Mouse (Mus musculus): ENCODE results near the gene Chchd3. TPM values are rescaled to one million over a fixed set of nuclear protein-coding genes. Genes with fewer than 3 reads are reported as not detected.

Chchd3 gene
- polyA plus RNA-seq, 1 experiment, result 111 TPM

DNA sequence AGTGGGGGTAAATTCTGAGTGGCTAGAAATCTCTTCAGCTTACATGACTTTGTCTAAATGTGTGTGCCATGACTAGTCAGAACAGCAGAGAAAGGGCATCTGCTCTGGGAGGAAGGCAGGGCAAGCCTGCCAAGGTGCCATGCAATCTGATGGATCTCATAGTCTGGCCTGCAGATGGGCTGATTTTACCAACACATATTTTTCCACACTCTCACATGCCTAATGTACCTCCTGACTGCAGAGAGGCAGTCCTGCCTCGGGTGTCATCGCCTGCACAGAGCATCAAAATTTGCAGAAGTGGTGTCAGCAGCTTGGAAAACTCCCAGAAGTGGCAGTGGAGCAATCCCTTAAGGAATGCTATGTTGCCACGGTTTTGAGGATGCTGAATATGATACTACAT, 55.5 kb downstream of the Chchd3 start:
- no peak for DNase-seq (ENCODE audit: extremely low spot score in 1 of 2, low spot score in 1 of 2)

DNA sequence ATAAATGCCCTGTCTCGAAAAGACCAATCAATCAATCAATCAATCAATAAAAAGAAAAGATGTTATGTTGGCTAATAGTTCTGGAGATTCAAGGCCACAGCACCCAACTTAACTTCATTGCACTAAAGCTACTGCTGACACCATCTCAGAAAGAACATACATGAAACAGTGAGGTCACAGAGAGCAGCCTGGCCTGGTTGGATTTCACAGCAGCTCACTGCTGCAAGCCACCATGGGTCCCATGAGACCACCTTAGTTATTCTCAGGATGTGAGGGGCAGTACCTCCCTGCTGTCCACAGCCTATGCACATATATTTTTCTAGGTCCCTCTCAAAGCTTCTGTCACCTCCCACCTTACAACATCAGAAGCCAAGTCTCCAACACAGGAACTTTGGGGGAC, 57.1 kb downstream of the Chchd3 start:
- no peak for DNase-seq (ENCODE audit: extremely low spot score in 1 of 2, low spot score in 1 of 2)

DNA sequence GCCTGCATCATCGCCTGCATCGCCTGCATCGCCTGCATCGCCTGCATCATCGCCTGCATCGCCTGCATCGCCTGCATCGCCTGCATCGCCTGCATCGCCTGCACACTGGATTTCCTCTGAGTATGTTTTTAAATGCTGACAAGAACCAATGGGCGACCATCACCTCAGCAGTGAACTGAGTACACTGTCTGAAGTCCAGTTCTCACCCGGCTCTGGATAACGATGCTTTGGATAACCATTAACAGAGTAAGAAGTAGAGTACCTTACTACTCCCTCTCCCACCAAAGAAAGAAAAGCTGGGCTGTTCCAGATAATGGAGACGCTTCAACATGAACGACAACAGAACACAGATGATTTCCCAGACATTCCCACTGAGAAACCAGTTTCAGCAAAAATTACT, 58.8 kb downstream of the Chchd3 start:
- DNase-seq (ENCODE audit: extremely low spot score in 1 of 2, low spot score in 1 of 2), result no peak

DNA sequence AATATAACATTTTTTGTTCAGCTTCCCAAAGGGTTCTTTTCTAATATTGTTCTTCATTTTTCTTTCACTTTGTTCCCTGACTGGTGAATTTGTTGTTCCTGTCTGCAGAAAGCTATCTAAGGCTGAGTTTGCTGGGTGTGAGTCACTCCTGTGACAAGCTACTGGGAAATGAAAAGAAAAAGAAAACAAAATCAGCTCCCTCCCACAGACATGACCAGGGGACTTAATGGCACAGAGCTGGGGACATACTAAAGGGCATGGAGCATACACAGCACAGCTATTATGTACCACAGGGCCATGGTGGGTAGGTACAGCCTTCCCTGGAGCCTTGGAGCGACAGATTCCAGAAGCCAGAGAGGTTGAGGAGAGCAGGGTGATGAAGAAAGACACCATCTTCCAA, 63.5 kb downstream of the Chchd3 start:
- DNase-seq (ENCODE audit: extremely low spot score in 1 of 2, low spot score in 1 of 2), result peak in 1 of 2 experiments; percentile 35

DNA sequence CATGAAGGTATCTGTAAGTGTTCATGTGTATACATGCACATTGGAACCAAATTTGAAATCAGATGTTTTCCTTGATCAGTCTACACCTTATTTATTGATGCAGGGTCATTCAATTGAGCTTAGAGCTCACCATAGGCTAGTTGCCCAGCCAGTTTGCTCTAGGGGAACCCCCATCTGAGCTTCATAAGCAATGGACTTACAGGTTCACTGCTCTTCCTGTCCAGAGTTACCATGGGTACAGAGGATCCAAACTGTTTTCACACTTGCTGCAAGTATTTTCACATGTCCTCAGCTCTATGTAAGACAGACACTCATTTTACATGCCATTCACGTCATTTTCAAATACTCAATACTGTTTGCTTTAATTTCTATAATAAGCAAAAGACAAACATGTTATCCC, 66.2 kb downstream of the Chchd3 start:
- no peak for DNase-seq (ENCODE audit: extremely low spot score in 1 of 2, low spot score in 1 of 2)

DNA sequence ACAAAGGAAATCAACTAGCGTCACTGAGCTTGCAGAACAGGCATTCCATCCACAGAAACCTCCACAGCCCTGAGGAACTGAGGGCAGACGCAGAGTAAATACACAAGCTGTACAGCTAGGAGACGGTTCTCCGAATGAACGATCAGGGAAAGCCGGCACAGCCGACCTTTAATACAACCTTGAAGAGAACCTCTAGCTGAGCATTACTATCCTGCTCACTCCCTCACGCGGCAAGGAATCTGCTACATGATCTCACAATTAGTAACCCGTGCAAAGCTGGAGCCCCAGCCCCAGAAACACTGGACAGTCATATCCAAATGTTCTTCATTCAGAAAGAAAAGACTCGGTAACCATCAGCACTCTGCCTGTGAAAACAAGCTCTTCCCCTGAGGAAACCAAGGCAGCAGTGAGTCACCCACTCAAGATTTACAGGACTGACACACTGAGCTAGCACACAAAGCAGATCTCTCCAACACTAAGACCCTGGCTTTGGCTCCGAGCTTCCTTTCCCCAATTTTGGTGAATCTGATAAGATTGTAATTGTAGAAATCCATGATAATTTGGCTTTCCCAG, 69.9 kb downstream of the Chchd3 start:
- DNase-seq (ENCODE audit: extremely low spot score in 1 of 2, low spot score in 1 of 2), result no peak

DNA sequence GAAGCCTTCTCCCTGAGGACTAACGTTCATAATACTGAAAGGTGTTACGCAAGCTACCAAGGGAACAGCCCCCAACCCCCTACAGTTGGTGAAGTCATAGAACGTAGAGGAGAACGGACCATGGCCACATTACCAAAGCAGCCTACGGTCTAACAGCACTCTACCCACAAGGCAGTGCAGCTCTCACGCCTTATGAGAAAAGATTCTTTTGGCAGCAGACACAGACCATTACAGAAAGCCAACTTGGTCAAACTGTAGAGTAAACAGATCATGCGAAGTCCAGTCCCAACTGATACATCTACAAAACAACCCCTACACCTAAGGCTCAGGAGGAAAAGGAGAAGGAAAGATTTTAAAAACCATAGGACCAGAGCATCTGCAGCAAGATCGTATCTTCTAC, 71.5 kb downstream of the Chchd3 start:
- DNase-seq (ENCODE audit: extremely low spot score in 1 of 2, low spot score in 1 of 2), result no peak

DNA sequence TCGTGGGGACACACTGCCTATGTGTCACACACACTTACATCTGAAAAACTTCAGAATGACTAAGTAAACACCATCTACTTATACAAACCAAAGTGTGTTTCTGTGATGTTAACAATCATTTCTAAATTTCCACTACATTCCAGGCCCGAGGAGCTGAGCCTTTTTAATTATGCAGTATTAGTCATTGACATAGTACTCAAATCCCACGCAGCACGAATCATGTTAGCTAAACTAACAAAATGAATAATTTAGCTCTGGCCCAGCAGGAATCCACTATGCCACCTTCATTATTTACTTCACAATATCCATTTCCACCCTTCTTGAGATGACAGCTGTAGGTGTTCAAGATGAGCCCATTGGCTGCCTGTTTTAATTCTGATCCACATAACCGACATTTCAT, 76.2 kb downstream of the Chchd3 start:
- peak in 1 of 2 experiments; percentile 31 for DNase-seq (ENCODE audit: extremely low spot score in 1 of 2, low spot score in 1 of 2)

DNA sequence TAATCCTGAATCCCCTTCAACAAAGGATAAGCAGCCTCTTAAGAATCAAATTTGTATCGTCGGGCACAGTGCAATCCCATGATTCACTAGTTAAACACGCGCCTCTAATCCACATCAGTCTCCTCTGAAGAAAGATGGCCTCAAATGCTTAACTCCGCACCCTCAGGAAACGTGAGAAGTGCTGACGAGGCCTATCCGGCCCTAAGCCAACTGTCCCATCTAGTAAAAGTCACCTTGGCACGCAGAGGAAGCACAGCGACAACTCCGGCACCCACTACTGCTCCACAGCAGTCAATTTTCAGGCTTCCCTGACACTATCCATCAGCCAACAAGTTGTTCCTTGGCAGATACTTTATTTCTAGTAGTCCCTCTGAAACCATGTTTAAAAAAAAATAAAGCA, 78.8 kb downstream of the Chchd3 start:
- no peak for DNase-seq (ENCODE audit: extremely low spot score in 1 of 2, low spot score in 1 of 2)

DNA sequence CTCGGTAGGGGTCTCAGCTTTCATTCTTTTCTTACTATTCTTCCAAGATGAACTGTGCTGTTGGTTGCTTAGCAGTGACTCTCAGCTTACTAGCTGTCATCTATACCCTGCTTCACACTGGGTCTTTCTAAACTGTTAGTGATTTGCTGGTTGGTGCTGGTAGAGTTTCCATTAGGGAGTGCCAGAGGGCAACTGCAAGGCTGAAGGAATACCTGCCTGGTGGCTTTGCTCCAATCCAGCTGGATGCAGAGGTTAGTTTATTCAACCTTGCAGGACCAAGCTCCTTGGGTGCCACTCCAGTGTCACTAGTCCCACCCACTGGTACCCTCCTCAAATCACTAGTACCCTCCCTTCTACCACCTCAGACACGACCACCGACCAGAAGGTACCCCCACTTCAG, 81.2 kb downstream of the Chchd3 start:
- DNase-seq (ENCODE audit: extremely low spot score in 1 of 2, low spot score in 1 of 2), result no peak

DNA sequence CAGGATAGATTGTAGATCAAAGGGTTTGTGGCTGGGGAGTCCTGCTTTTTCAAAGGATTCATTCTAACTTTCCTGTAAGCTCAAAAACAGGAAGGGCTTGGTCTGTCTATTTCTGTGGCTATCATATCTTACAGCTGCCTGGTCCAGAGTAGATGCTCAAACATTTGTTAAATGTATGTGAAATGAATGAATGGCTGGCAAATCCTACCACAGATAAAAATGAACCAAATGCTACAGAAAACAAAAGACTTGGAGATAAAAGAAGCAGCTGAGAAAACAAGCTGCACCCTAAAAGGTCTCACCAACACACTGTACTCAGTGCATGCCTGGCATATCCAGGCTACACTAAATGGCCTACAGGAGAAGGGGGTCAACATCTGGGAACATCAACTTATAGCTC, 88.1 kb downstream of the Chchd3 start:
- no peak for DNase-seq (ENCODE audit: extremely low spot score in 1 of 2, low spot score in 1 of 2)

DNA sequence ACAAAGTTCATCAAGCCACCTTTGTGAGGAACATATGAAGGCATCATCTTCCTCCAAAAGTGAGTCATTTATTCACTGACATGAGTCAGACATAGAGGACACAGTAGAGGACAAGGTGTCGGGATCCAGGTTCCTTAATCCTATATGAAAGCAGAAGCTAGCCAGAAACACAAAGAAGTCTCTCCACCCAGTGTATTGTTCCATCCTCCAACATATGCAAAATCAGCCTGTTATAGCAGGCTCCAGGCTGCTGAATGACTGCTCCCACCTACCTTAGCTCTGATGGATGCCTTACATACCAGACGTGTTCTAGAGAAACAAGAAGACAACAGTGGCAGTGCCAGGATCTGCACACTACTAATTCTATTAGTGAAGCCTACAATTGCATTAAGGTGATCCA, 91.1 kb downstream of the Chchd3 start:
- no peak for DNase-seq (ENCODE audit: extremely low spot score in 1 of 2, low spot score in 1 of 2)

DNA sequence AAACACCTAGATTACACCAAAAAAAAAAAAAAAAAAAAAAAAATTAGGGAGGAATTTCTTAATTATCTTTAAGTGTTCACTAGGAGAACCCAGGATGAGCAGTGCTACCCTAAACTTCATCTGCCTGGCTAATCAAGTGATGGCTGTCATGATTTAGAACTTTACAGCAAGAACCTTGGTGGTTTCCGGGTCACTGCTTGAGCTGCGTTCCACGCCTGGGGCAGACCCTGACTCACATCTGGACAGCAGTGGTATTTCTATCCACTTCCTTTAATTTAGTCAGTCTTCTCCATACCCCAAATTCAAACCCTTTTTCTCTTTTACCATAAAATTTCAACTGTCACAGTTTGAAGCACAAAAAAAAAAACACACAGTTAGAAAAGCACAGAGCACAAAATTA, 98.0 kb downstream of the Chchd3 start:
- DNase-seq (ENCODE audit: extremely low spot score in 1 of 2, low spot score in 1 of 2), result no peak

DNA sequence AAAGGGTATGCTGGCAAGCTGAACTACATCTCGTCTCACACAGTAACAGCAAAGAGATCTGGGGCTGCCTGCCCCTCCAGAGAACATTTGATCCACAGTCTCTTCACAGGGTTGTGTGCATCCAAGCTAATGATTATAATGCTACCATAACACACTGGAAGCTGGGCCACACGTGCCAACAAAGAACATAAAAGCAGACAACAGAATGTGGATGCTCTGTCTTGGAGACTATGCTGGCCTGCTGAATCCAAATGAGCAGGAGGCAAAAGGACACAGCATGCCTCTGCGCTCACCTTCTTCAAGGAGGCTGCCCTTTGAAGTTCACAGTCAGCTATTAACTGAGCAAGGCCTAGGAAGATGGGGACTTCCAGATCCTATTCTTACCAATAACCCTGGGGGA, 98.6 kb downstream of the Chchd3 start:
- DNase-seq (ENCODE audit: extremely low spot score in 1 of 2, low spot score in 1 of 2), result no peak

DNA sequence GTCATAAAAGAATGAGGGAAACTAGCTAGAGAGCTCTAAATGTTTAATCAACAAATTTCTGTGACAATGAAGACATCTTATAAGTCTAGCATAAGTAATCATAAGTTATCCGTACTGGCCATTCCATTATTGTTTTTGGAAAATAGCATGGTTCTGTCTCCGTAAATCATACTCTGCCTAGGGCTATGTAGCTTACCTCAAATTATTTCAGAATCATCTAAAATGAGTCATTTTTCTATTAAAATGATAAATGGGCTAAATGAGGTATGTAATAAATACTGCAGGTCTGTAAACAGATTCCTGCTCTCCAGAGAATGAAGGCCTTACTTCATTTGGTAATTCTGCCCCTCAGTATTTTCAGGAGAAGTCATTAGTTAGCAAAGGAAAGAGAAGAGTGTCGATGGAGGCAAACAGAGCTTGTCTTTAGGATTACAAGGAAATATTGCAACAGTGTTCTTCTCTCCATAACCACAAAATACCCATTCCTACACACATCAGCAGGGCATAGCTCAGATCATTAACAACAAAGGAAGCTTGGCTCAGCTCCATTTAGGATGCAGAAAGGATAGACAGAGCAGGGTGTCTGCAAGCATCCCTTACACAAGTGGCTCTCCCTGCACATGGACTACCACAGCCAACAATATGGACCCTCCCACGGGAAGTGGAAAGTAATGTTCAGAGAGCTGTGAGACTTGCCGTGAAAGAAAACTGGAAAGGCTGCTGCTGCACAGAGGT, 100.1 kb downstream of the Chchd3 start:
- DNase-seq (ENCODE audit: extremely low spot score in 1 of 2, low spot score in 1 of 2), result no peak

DNA sequence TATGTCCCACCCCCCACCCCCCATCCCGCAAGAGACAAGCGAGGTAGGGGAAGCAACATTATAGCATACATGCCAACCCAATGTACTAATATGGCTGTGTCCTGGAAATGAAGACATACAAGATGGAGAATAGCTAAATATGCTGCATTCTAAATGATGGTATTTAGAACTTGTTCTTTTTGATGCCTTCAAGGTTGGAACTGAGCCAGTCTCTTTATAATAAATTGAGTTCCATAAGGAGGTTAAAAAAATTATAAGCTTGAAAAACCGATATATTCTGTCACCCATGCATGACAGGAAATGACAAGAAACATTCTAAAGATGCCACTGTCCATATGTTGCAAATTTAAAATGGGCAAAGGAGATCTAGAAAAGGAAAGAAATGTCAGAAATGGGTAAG, 104.6 kb downstream of the Chchd3 start:
- no peak for DNase-seq (ENCODE audit: extremely low spot score in 1 of 2, low spot score in 1 of 2)

DNA sequence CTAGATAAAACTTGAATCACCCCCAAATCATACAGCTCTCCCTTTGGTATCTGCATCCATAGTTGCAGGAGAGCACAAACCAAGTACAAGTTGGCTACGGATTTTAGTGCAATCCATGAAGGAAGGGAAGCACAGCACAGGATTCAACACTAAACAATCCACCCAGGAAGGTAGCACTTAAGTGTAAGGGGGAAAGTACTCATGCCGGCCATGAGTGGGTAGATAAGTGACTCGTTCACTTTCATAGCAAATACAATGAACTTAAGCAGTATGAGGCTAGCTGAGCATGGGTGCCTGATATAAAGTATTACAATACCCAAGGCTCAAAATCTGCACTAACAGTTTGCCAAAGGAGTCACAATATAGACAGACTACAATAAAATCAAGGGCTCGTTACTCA, 109.1 kb downstream of the Chchd3 start:
- no peak for DNase-seq (ENCODE audit: extremely low spot score in 1 of 2, low spot score in 1 of 2)

DNA sequence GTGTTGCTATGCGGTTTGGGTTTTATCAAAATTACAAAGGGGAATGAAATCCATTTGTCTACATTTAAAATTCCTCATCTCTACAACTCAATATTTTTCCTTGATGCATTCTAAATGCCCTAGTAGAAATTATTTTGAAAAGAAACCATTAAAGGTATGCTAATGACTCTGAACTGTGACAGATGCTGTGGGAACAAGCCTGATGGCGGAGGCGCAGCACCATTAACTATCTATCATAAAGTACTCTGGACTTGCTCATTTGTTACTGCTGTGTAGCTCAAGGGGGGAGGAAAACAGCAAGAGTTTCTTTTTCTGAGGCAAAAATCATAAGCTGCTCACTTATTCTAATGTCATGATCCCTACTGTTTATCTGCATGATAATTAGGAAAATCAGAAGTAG, 110.4 kb downstream of the Chchd3 start:
- DNase-seq (ENCODE audit: extremely low spot score in 1 of 2, low spot score in 1 of 2), result no peak

DNA sequence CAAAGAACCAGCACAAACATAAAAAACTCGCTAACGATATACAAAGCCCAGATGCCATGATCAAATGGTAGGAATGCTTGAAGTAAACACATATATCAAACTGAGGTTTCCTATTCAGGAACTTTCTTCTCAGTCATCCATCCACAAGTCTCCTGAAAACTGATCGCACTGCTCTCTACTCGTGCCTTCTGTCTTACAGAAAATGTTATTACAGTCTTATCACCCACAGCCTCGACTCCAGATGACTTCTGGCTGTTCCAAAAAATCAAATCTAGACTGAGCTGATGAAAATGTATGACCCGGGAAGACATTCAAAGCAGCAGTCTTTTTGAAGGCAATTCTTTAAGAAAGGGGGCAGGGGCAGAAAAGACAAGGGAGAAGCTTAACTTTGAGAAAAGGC, 112.8 kb downstream of the Chchd3 start:
- no peak for DNase-seq (ENCODE audit: extremely low spot score in 1 of 2, low spot score in 1 of 2)

DNA sequence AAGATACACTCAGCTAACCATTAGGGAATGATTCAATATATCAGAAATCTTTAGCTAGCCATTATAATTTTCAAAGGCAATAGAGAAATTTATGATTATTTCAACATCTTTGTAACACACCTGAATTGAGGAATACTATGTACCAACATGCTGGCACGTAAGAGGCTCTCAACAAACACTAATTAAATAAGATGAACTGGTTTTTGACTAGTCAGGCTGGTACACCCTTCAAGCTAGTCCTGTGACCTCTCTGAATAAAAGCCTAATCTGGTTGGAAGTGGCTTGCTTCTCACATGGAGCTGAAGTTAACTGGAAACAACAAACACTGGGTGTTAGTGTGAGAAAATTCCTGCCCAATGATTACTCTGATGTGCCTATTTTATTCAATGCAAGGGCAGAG, 115.1 kb downstream of the Chchd3 start:
- no peak for DNase-seq (ENCODE audit: extremely low spot score in 1 of 2, low spot score in 1 of 2)

DNA sequence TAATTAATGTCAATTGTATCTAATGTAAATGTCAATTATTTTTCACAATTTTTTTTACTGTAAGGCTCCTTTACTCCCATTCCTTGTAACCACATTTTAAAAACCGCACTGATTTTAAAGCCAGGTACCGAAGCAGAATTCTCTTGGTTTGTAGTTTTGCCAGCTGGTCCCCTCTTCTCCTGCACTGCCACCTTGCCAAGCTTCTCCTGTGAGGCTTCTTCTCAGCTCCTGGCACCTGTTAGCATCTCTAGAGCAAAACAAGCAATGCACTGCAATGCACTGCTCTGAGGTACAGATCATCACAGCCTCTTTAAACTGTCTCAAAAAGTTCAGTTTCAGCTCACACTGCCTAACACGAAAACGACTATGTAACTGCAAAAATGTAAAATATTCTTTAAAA, 116.4 kb downstream of the Chchd3 start:
- no peak for DNase-seq (ENCODE audit: extremely low spot score in 1 of 2, low spot score in 1 of 2)

DNA sequence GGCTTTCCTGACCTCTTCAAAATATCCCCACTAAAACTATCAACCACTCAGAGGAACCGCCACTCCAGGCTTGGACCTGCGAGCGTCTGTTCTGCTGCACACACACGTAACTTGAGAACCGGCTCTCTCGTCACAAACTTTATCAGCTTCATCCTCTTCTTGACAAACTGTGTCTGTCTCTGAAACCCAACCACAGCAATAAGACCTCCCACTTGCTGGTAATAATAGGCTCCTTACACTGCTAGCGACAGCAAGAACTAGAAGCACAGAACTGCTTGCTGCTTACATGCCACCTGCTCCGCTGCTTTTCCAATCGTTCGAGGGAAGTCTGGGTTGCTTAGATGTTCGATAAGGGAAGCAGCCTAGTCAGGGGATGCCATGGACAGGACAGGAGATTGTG, 119.8 kb downstream of the Chchd3 start:
- peak in 1 of 2 experiments; percentile 21 for DNase-seq (ENCODE audit: extremely low spot score in 1 of 2, low spot score in 1 of 2)

DNA sequence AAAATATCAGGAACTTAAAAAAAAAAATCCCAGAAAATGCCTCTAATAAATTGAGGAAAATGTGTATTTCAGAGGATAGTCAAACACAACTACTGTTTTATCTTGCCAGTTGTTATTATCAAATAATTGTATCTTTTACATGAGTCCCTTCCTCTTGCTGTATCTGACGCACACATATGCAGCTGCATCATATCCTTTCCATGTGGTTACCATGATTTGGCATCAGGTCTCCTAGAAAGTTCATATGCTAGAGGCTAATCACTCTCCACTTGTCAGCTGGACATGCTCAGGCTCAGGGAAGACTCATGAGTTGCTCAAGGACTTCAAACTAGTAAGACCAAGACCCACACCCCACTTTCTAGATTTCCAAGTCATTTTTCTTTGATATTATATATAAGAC, 122.4 kb downstream of the Chchd3 start:
- DNase-seq (ENCODE audit: extremely low spot score in 1 of 2, low spot score in 1 of 2), result no peak

Data from frontal cortex, adult 2 months (tissue).